Mouse (Mus musculus): ENCODE results near the gene Rprd1b.

The Rprd1b gene

GRCm38 (mm10) chr2:158028354-158028863 is at the start of gene Rprd1b, which contains the start of gene Tti1:
TSS of gene Rprd1b (plus strand) at chr2:158028497.
TSS of gene Tti1 (minus strand) at chr2:158028433.
- DNase-seq (ENCODE audit: low spot score in 2 of 2): peak; percentile 95 to 96

GRCm38 (mm10) chr2:157979241-157979640 is 49.1 kb upstream of the Rprd1b start:
- no peak for DNase-seq (ENCODE audit: low spot score in 2 of 2)

- no peak for DNase-seq (ENCODE audit: low spot score in 2 of 2)
These were observed 45.6 kb upstream of the Rprd1b start for GRCm38 (mm10) chr2:157982727-157983126.

GRCm38 (mm10) chr2:157983276-157983675 is 45.0 kb upstream of the Rprd1b start:
- DNase-seq (ENCODE audit: low spot score in 2 of 2): no peak

- DNase-seq (ENCODE audit: low spot score in 2 of 2): no peak
These were observed 42.7 kb upstream of the Rprd1b start for GRCm38 (mm10) chr2:157985611-157986010.

GRCm38 (mm10) chr2:157986235-157986634 is 42.1 kb upstream of the Rprd1b start:
- no peak for DNase-seq (ENCODE audit: low spot score in 2 of 2)

- no peak for DNase-seq (ENCODE audit: low spot score in 2 of 2)
These were observed 39.7 kb upstream of the Rprd1b start for GRCm38 (mm10) chr2:157988416-157989190.

GRCm38 (mm10) chr2:157989946-157990345 is 38.4 kb upstream of the Rprd1b start:
- no peak for DNase-seq (ENCODE audit: low spot score in 2 of 2)

GRCm38 (mm10) chr2:157991026-157991425 is 37.3 kb upstream of the Rprd1b start:
- no peak for DNase-seq (ENCODE audit: low spot score in 2 of 2)

GRCm38 (mm10) chr2:157992501-157992900 is 35.8 kb upstream of the Rprd1b start:
- DNase-seq (ENCODE audit: low spot score in 2 of 2): no peak

- DNase-seq (ENCODE audit: low spot score in 2 of 2): no peak
These were observed 29.5 kb upstream of the Rprd1b start for GRCm38 (mm10) chr2:157998817-157999216.

GRCm38 (mm10) chr2:158004620-158005019 is 23.7 kb upstream of the Rprd1b start:
- DNase-seq (ENCODE audit: low spot score in 2 of 2): no peak

- DNase-seq (ENCODE audit: low spot score in 2 of 2): no peak
These were observed 22.7 kb upstream of the Rprd1b start for GRCm38 (mm10) chr2:158005641-158006040.

GRCm38 (mm10) chr2:158009373-158009772 is 18.9 kb upstream of the Rprd1b start:
- no peak for DNase-seq (ENCODE audit: low spot score in 2 of 2)

- DNase-seq (ENCODE audit: low spot score in 2 of 2): no peak
These were observed 15.7 kb upstream of the Rprd1b start for GRCm38 (mm10) chr2:158012608-158013007.

- no peak for DNase-seq (ENCODE audit: low spot score in 2 of 2)
These were observed 11.0 kb upstream of the Rprd1b start for GRCm38 (mm10) chr2:158017330-158017729.

GRCm38 (mm10) chr2:158027855-158028353 is 393 bp upstream of the Rprd1b start:
- DNase-seq (ENCODE audit: low spot score in 2 of 2): no peak

GRCm38 (mm10) chr2:158030007-158030406 is 1.7 kb downstream of the Rprd1b start:
- DNase-seq (ENCODE audit: low spot score in 2 of 2): no peak

GRCm38 (mm10) chr2:158035813-158036212 is 7.5 kb downstream of the Rprd1b start:
- DNase-seq (ENCODE audit: low spot score in 2 of 2): no peak

GRCm38 (mm10) chr2:158036408-158036807 is 8.1 kb downstream of the Rprd1b start:
- DNase-seq (ENCODE audit: low spot score in 2 of 2): peak in 1 of 2 experiments; percentile 14

- no peak for DNase-seq (ENCODE audit: low spot score in 2 of 2)
These were observed 8.7 kb downstream of the Rprd1b start for GRCm38 (mm10) chr2:158036953-158037352.

- no peak for DNase-seq (ENCODE audit: low spot score in 2 of 2)
These were observed 9.3 kb downstream of the Rprd1b start for GRCm38 (mm10) chr2:158037571-158037970.

GRCm38 (mm10) chr2:158039662-158040061 is 11.4 kb downstream of the Rprd1b start:
- DNase-seq (ENCODE audit: low spot score in 2 of 2): no peak
